Mouse (Mus musculus) G1E (cell line): Measurements from ENCODE around the gene Usp22. TPM values are rescaled to one million over a fixed set of nuclear protein-coding genes. Genes with fewer than 3 reads are reported as not detected.
"Not testable (repeated sequence)": the region's sequence is repeated elsewhere in the genome, so short reads cannot be mapped to it uniquely, and the experiment has no call there.

Experiments
- ATAC-seq: 2 replicates; pipeline ENCODE4 v1.8.0; 2016; ENCODE audit warnings: mild to moderate bottlenecking; ENCODE audit not compliant: insufficient number of reproducible peaks, poor library complexity, low FRiP score, severe bottlenecking; ENCODE audit errors: extremely low read depth
- DNase-seq: peaks from one replicate; pipeline ENCODE4 v3.0.0; 2012; ENCODE audit warnings: low spot score
- H3K27me3 ChIP-seq: 2 replicates; pipeline ENCODE4 v1.6.1; 2012; ENCODE audit warnings: mild to moderate bottlenecking, low read length, inconsistent platforms; ENCODE audit not compliant: insufficient read depth
- H3K36me3 ChIP-seq: replicated peaks from 2 replicates; pipeline ENCODE3; 2012; ENCODE audit warnings: mild to moderate bottlenecking, inconsistent platforms
- H3K4me1 ChIP-seq: 2 replicates; pipeline ENCODE4 v1.6.1; 2012; ENCODE audit warnings: low read depth, low read length, inconsistent platforms, mixed read lengths; ENCODE audit not compliant: insufficient read depth
- H3K4me3 ChIP-seq: 2 replicates; pipeline ENCODE4 v1.5.1; 2012; ENCODE audit warnings: low read depth, mild to moderate bottlenecking, inconsistent platforms, low read length, moderate library complexity, mixed read lengths
- H3K9me3 ChIP-seq: replicated peaks from 2 replicates; pipeline ENCODE4 v1.6.1; 2012; ENCODE audit warnings: inconsistent platforms
- CTCF ChIP-seq: IDR thresholded peaks from 2 replicates; pipeline ENCODE4 v1.5.1; 2012; ENCODE audit warnings: low read depth, low read length, inconsistent platforms, mixed read lengths
- GATA1 ChIP-seq: IDR thresholded peaks from 2 replicates; pipeline ENCODE4 v1.6.1; 2012; ENCODE audit warnings: borderline replicate concordance, low read length, inconsistent platforms, mixed read lengths
- GATA2 ChIP-seq: IDR thresholded peaks from 2 replicates; pipeline ENCODE4 v1.6.1; 2012; ENCODE audit warnings: low read depth, low read length, inconsistent platforms, borderline replicate concordance
- POLR2AphosphoS5 ChIP-seq: IDR thresholded peaks from 2 replicates; pipeline ENCODE4 v1.6.1; 2012; ENCODE audit warnings: low read depth, low read length, inconsistent platforms; ENCODE audit not compliant: insufficient replicate concordance
- TAL1 ChIP-seq: conservative IDR thresholded peaks from 2 replicates; pipeline ENCODE4 v1.6.1; 2012; ENCODE audit warnings: low read depth, low read length, inconsistent platforms, mixed read lengths
- polyA plus RNA-seq: library from polyadenylated mRNA; stranded (reverse); fragments of >175 nt; gene quantifications from 2 replicates; pipeline ENCODE4 v1.2.3, GENCODE M21; 2012
- total RNA-seq, 2 experiments: library from RNA; stranded (forward) in 1 of 2; stranded (reverse) in 1 of 2; fragments of 200-1000 nt in 1 of 2; fragments of >200 nt in 1 of 2; fragmentation: Nextera tagmentation in 1 of 2; gene quantifications; 2 replicates each; pipeline ENCODE4 v1.2.3; 2014 to 2017

Gene Usp22
- total and polyA plus RNA-seq, 3 experiments = 37.8 to 70.7 (median 52.1) TPM

- Histone ChIP-seq H3K27me3 (no peaks in the 10 kb centered on the region), H3K4me1 (peaks cover 24% of the 10 kb centered on the region), H3K9me3 (no peaks in the 10 kb centered on the region), H3K4me3 (peak overlapping the region; percentile 86), H3K36me3 (peaks cover 21% of the 10 kb centered on the region)
- no peak for TF ChIP-seq POLR2AphosphoS5
- no peak for TF ChIP-seq TAL1
- TF ChIP-seq GATA1 = no peak
- 0 out of 2 replicates have a peak, but pooled peaks have one; percentile 32 for TF ChIP-seq CTCF
- TF ChIP-seq GATA2 = no peak
- DNase-seq (peak; percentile 61), ATAC-seq (no peak)
Observed at GRCm38 (mm10) chr11:61174291-61174820, 499 bp downstream of the Usp22 start.

GRCm38 (mm10) chr11:61173477-61173876 is 1.4 kb downstream of the Usp22 start:
- not testable (repeated sequence) for ATAC-seq, DNase-seq

GRCm38 (mm10) chr11:61170184-61170583 is 4.7 kb downstream of the Usp22 start:
- DNase-seq = no peak

More at GRCm38 (mm10) chr11:61173477-61173876, 1.4 kb downstream of the Usp22 start:
- H3K9me3 ChIP-seq, H3K27me3 ChIP-seq, H3K4me3 ChIP-seq: not testable (repeated sequence)
- peaks cover 26% of the 10 kb centered on the region for H3K4me1 ChIP-seq
- H3K36me3 ChIP-seq = peaks cover 21% of the 10 kb centered on the region

GRCm38 (mm10) chr11:61164881-61165280 is 10.0 kb downstream of the Usp22 start:
- no peaks in the 10 kb centered on the region for H3K27me3 ChIP-seq
- H3K9me3 ChIP-seq = no peaks in the 10 kb centered on the region
- H3K36me3 ChIP-seq = peaks cover 83% of the 10 kb centered on the region
- DNase-seq = no peak
- H3K4me1 ChIP-seq = peaks cover 4% of the 10 kb centered on the region; the same call in 1 of the 2 replicates
- no peak overlapping the region for H3K4me3 ChIP-seq
- no peak for ATAC-seq
- no peak for TF ChIP-seq TAL1
- TF ChIP-seq GATA2 = no peak
- no peak for TF ChIP-seq GATA1
- TF ChIP-seq CTCF = no peak
- no peak for TF ChIP-seq POLR2AphosphoS5

More at GRCm38 (mm10) chr11:61170184-61170583, 4.7 kb downstream of the Usp22 start:
- Histone ChIP-seq H3K4me3 (no peak overlapping the region), H3K4me1 (peaks cover 14% of the 10 kb centered on the region), H3K36me3 (peaks cover 51% of the 10 kb centered on the region), H3K9me3 (no peaks in the 10 kb centered on the region), H3K27me3 (no peaks in the 10 kb centered on the region)
- TF ChIP-seq POLR2AphosphoS5 (no peak), TAL1 (no peak), GATA2 (no peak), CTCF (no peak), GATA1 (no peak)
- no peak for ATAC-seq

- Histone ChIP-seq H3K27me3 (no peaks in the 10 kb centered on the region), H3K36me3 (peaks cover 88% of the 10 kb centered on the region)
Observed at GRCm38 (mm10) chr11:61164366-61164765, 10.5 kb downstream of the Usp22 start.

GRCm38 (mm10) chr11:61163341-61163740 is 11.5 kb downstream of the Usp22 start:
- DNase-seq (no peak), ATAC-seq (no peak)
- no peak overlapping the region for H3K4me3 ChIP-seq
- TF ChIP-seq TAL1 = no peak
- H3K4me1 ChIP-seq = 0 out of 2 replicates have a peak, but pooled peaks cover 2% of the 10 kb centered on the region
- H3K36me3 ChIP-seq = peaks cover 97% of the 10 kb centered on the region
- no peaks in the 10 kb centered on the region for H3K27me3 ChIP-seq
- no peaks in the 10 kb centered on the region for H3K9me3 ChIP-seq

More at GRCm38 (mm10) chr11:61164366-61164765, 10.5 kb downstream of the Usp22 start:
- no peak for ATAC-seq
- Histone ChIP-seq H3K4me1 (peaks cover 4% of the 10 kb centered on the region; the same call in 1 of the 2 replicates), H3K9me3 (no peaks in the 10 kb centered on the region), H3K4me3 (no peak overlapping the region)
- no peak for DNase-seq
- TF ChIP-seq GATA2 = no peak
- no peak for TF ChIP-seq TAL1
- TF ChIP-seq CTCF = no peak
- no peak for TF ChIP-seq POLR2AphosphoS5
- no peak for TF ChIP-seq GATA1

- H3K4me3 ChIP-seq = no peak overlapping the region
- DNase-seq (no peak), ATAC-seq (no peak)
- TF ChIP-seq GATA1 (no peak), GATA2 (no peak), CTCF (no peak), POLR2AphosphoS5 (no peak), TAL1 (no peak)
- H3K27me3 ChIP-seq = no peaks in the 10 kb centered on the region
- no peaks in the 10 kb centered on the region for H3K9me3 ChIP-seq
- no peaks in the 10 kb centered on the region for H3K4me1 ChIP-seq
- H3K36me3 ChIP-seq = peaks cover 97% of the 10 kb centered on the region
Observed at GRCm38 (mm10) chr11:61162776-61163175, 12.1 kb downstream of the Usp22 start.
